1 mouse cellular context compared by ENCODE assay signal in genomic region chr7:18891872-18892599, GRCm38 (mm10).
A peak's percentile ranks its signal among the peaks of the same experiment; 100 is the strongest.
TF ChIP-seq lines count a peak whose summit lies in the region.

No protein-coding gene starts in this region.

TF ChIP-seq in CH12.LX, 34 proteins besides CTCF, POLR2A, EP300 and RAD21:
- TF ChIP-seq UBTF (IDR thresholded peaks at IDR 0.05; ENCODE audit: low read depth, low read length), result no peak
- TF ChIP-seq MAX (IDR thresholded peaks at IDR 0.05; ENCODE audit: low read length), result peak; percentile 76
- peak; percentile 69 for TF ChIP-seq SMC3 (IDR thresholded peaks at IDR 0.05; ENCODE audit: low read depth, low read length)
- TF ChIP-seq JUND (conservative IDR thresholded peaks at IDR 0.05; ENCODE audit: low read depth, low read length), result no peak
- TF ChIP-seq TCF12 (IDR thresholded peaks at IDR 0.05; ENCODE audit: low read depth, low read length), result 0 out of 2 replicates have a peak, but pooled peaks have one; percentile 35
- TF ChIP-seq ZC3H11A (IDR thresholded peaks at IDR 0.05; ENCODE audit: low read depth, low read length), result no peak
- peak; percentile 56; the same call in 1 of the 2 replicates for TF ChIP-seq MXI1 (IDR thresholded peaks at IDR 0.05; ENCODE audit: low read depth, low read length)
- TF ChIP-seq BHLHE40 (IDR thresholded peaks at IDR 0.05; ENCODE audit: low read depth, low read length), result no peak
- TF ChIP-seq MAFK (IDR thresholded peaks at IDR 0.05; ENCODE audit: insufficient replicate concordance, low read length), result no peak
- no peak for TF ChIP-seq POLR2AphosphoS2 (IDR thresholded peaks at IDR 0.05; ENCODE audit: low read depth, low read length)
- TF ChIP-seq MEF2A (IDR thresholded peaks at IDR 0.05; ENCODE audit: borderline replicate concordance, low read depth, low read length), result 0 out of 2 replicates have a peak, but pooled peaks have one; percentile 23
- no peak for TF ChIP-seq ETS1 (conservative IDR thresholded peaks at IDR 0.05; ENCODE audit: low read depth, low read length)
- no peak for TF ChIP-seq E2F4 (IDR thresholded peaks at IDR 0.05; ENCODE audit: insufficient replicate concordance, low read depth, low read length)
- 0 out of 2 replicates have a peak, but pooled peaks have one; percentile 41 for TF ChIP-seq NELFE (IDR thresholded peaks at IDR 0.05; ENCODE audit: low read depth, low read length)
- TF ChIP-seq HCFC1 (IDR thresholded peaks at IDR 0.05; ENCODE audit: low read depth, low read length), result peak; percentile 40
- TF ChIP-seq IRF4 (IDR thresholded peaks at IDR 0.05; ENCODE audit: low read depth, low read length), result 0 out of 2 replicates have a peak, but pooled peaks have one; percentile 16
- no peak for TF ChIP-seq PAX5 (IDR thresholded peaks at IDR 0.05; ENCODE audit: low read length)
- no peak for TF ChIP-seq NRF1 (IDR thresholded peaks at IDR 0.05; ENCODE audit: low read depth, low read length)
- 0 out of 2 replicates have a peak, but pooled peaks have one; percentile 26 for TF ChIP-seq RCOR1 (conservative IDR thresholded peaks at IDR 0.05; ENCODE audit: low read depth, low read length)
- peak; percentile 59 for TF ChIP-seq ELF1 (IDR thresholded peaks at IDR 0.05; ENCODE audit: low read depth, low read length)
- TF ChIP-seq MYC (IDR thresholded peaks at IDR 0.05; ENCODE audit: low read depth, low read length), result peak; percentile 69; the same call in 1 of the 2 replicates
